Mouse (Mus musculus) CH12.LX (cell line): ENCODE measurements at regions not wholly inside any gene's neighbourhood (a gene's known extent, or its start where the extent isn't known, plus 50 kb on each side); places are given as distances from the start of the nearest gene placed in this dataset.

Experiments
- DNase-seq: peaks from one replicate; pipeline ENCODE4 v3.0.0-alpha.2; 2013; ENCODE audit errors: extremely low read depth
- H3K27ac ChIP-seq: 2 replicates; pipeline ENCODE4 v1.5.1; 2012; ENCODE audit warnings: low read depth, mild to moderate bottlenecking, control low read depth, moderate library complexity; ENCODE audit not compliant: insufficient read depth
- H3K27me3 ChIP-seq: replicated peaks from 2 replicates; pipeline ENCODE3; 2012; ENCODE audit warnings: inconsistent platforms
- H3K36me3 ChIP-seq, 2 experiments: replicated peaks in 1 of 2; 2 replicates each; pipeline versions ENCODE3 to v1.6.1; 2012; ENCODE audit warnings: inconsistent platforms in 1 of 2, low read length in 1 of 2, mild to moderate bottlenecking in 1 of 2, mixed read lengths in 1 of 2, moderate library complexity in 1 of 2; ENCODE audit not compliant: control insufficient read depth in 1 of 2, insufficient read depth in 1 of 2
- H3K4me1 ChIP-seq, 2 experiments: 2 replicates each; pipeline ENCODE4 v1.6.1; 2012; ENCODE audit warnings: inconsistent platforms in 1 of 2, moderate library complexity in 1 of 2; ENCODE audit not compliant: insufficient read depth in 2 of 2, control insufficient read depth in 1 of 2
- H3K4me2 ChIP-seq: 2 replicates; pipeline ENCODE4 v1.6.1; 2012; ENCODE audit warnings: low read depth, mild to moderate bottlenecking, control low read depth; ENCODE audit not compliant: poor library complexity, insufficient read depth, severe bottlenecking
- H3K4me3 ChIP-seq, 3 experiments: fragments of 150-350 bp in 1 of 3; sonication (generic) in 1 of 3; replicated peaks in 1 of 3; 2 replicates each; pipeline versions ENCODE3 to v1.5.1; 2011 to 2012; ENCODE audit warnings: low read depth in 2 of 3, low read length in 2 of 3, mild to moderate bottlenecking in 2 of 3, moderate library complexity in 2 of 3, control low read depth in 1 of 3, improper control_type of control experiment in 1 of 3, inconsistent platforms in 1 of 3, mixed read lengths in 1 of 3; ENCODE audit not compliant: poor library complexity in 1 of 3
- H3K79me2 ChIP-seq: replicated peaks from 2 replicates; pipeline ENCODE4 v1.6.1; 2012; ENCODE audit warnings: mild to moderate bottlenecking, moderate library complexity; ENCODE audit not compliant: control insufficient read depth, poor library complexity, insufficient read depth, severe bottlenecking; ENCODE audit errors: extremely low read depth
- H3K9ac ChIP-seq: 2 replicates; pipeline ENCODE4 v1.6.1; 2012; ENCODE audit warnings: low read depth, mild to moderate bottlenecking, control low read depth, moderate library complexity; ENCODE audit not compliant: insufficient read depth
- H3K9me3 ChIP-seq: replicated peaks from 2 replicates; pipeline ENCODE3; 2012; ENCODE audit warnings: low read length, inconsistent platforms, mixed read lengths
- CHD2 ChIP-seq: IDR thresholded peaks from 2 replicates; pipeline ENCODE4 v1.6.1; 2011; ENCODE audit warnings: low read length, improper control_type of control experiment
- CTCF ChIP-seq, 2 experiments: IDR thresholded peaks in 1 of 2; conservative IDR thresholded peaks in 1 of 2; 2 replicates each; pipeline ENCODE4 v1.5.1; 2011 to 2012; ENCODE audit warnings: low read depth in 2 of 2, low read length in 2 of 2, improper control_type of control experiment in 1 of 2, inconsistent platforms in 1 of 2, mild to moderate bottlenecking in 1 of 2, moderate library complexity in 1 of 2
- EP300 ChIP-seq: IDR thresholded peaks from 2 replicates; pipeline ENCODE4 v1.6.1; 2011; ENCODE audit warnings: low read length, improper control_type of control experiment
- GABPA ChIP-seq: IDR thresholded peaks from 2 replicates; pipeline ENCODE4 v1.6.1; 2012; ENCODE audit warnings: low read depth, low read length, improper control_type of control experiment, inconsistent platforms; ENCODE audit not compliant: insufficient replicate concordance
- HCFC1 ChIP-seq: IDR thresholded peaks from 2 replicates; pipeline ENCODE4 v1.6.1; 2012; ENCODE audit warnings: low read depth, mild to moderate bottlenecking, inconsistent platforms, low read length, improper control_type of control experiment
- IRF4 ChIP-seq: IDR thresholded peaks from 2 replicates; pipeline ENCODE4 v1.6.1; 2014; ENCODE audit warnings: low read depth, mild to moderate bottlenecking, inconsistent platforms, low read length, improper control_type of control experiment
- JUN ChIP-seq: IDR thresholded peaks from 2 replicates; pipeline ENCODE4 v1.6.1; 2011; ENCODE audit warnings: low read depth, mild to moderate bottlenecking, low read length, improper control_type of control experiment, moderate library complexity; ENCODE audit not compliant: insufficient read depth
- KAT2A ChIP-seq: IDR thresholded peaks from 2 replicates; pipeline ENCODE4 v1.6.1; 2012; ENCODE audit warnings: low read length, improper control_type of control experiment, inconsistent platforms; ENCODE audit not compliant: insufficient replicate concordance
- MAFK ChIP-seq: IDR thresholded peaks from 2 replicates; pipeline ENCODE4 v1.6.1; 2011; ENCODE audit warnings: low read length, improper control_type of control experiment; ENCODE audit not compliant: insufficient replicate concordance
- MAX ChIP-seq: IDR thresholded peaks from 2 replicates; pipeline ENCODE4 v1.6.1; 2011; ENCODE audit warnings: low read length, improper control_type of control experiment
- MYC ChIP-seq: IDR thresholded peaks from 2 replicates; pipeline ENCODE4 v1.6.1; 2011; ENCODE audit warnings: low read depth, mild to moderate bottlenecking, improper control_type of control experiment, low read length
- PAX5 ChIP-seq: IDR thresholded peaks from 2 replicates; pipeline ENCODE4 v1.6.1; 2012; ENCODE audit warnings: low read length, inconsistent platforms, mixed read lengths
- POLR2A ChIP-seq: IDR thresholded peaks from 2 replicates; pipeline ENCODE4 v1.6.1; 2011; ENCODE audit warnings: low read depth, mild to moderate bottlenecking, improper control_type of control experiment, low read length
- POLR2AphosphoS2 ChIP-seq: IDR thresholded peaks from 2 replicates; pipeline ENCODE4 v1.6.1; 2011; ENCODE audit warnings: low read depth, low read length, improper control_type of control experiment
- RAD21 ChIP-seq: IDR thresholded peaks from 2 replicates; pipeline ENCODE4 v1.6.1; 2011; ENCODE audit warnings: low read depth, mild to moderate bottlenecking, low read length, improper control_type of control experiment, moderate library complexity
- SIN3A ChIP-seq: IDR thresholded peaks from 2 replicates; pipeline ENCODE4 v1.6.1; 2012; ENCODE audit warnings: low read length, improper control_type of control experiment, inconsistent platforms
- UBTF ChIP-seq: IDR thresholded peaks from 2 replicates; pipeline ENCODE4 v1.6.1; 2012; ENCODE audit warnings: low read depth, mild to moderate bottlenecking, inconsistent platforms, low read length, improper control_type of control experiment, moderate library complexity
- USF1 ChIP-seq: IDR thresholded peaks from 2 replicates; pipeline ENCODE4 v1.6.1; 2014; ENCODE audit warnings: low read depth, mild to moderate bottlenecking, inconsistent platforms, low read length, improper control_type of control experiment
- ZMIZ1 ChIP-seq: IDR thresholded peaks from 2 replicates; pipeline ENCODE4 v1.6.1; 2012; ENCODE audit warnings: low read depth, mild to moderate bottlenecking, inconsistent platforms, low read length, improper control_type of control experiment
- dilution Hi-C: fragments of 300-500 bp; cut with MboI; formaldehyde crosslinking; loops from 2 replicates; pipeline ENCODE4 v1.14.3; 2020; ENCODE audit warnings: low sequenced_read_pairs; ENCODE audit not compliant: extremely low pct_unique_long_range_greater_than_20kb, extremely low pct_ligation_motif_present
- in situ Hi-C: fragments of 300-500 bp; cut with MboI; formaldehyde crosslinking; loops from 3 replicates; pipeline ENCODE4 v1.14.3; 2019; ENCODE audit warnings: low sequenced_read_pairs, low pct_ligation_motif_present, low pct_unique_long_range_greater_than_20kb, mixed read lengths

DNA sequence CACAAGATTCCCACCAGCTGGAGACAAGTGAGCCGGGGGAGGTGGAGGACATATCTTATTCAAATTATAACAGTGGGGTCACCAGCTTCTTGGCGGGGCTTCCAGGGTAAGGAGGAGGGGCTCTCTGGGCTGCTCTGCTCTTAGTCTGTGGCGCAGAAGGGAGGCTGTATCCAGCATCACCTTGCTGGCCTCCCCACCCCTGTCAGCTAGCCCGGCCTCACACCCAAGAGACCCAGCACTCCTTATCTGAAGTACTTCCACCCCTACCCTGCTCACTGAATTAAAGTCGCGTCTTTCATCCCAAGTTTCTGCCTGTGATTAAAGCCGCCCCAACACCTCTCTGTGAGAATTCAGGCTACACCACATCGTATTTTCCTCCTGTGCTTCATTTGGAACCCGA lies 119.8 kb upstream of the Zfp507 start:
- H3K9ac ChIP-seq = no peak overlapping the region
- no peaks in the 10 kb centered on the region for H3K79me2 ChIP-seq
- no peaks in the 10 kb centered on the region for H3K36me3 ChIP-seq
- in situ Hi-C loops = no loop called here
- H3K4me3 ChIP-seq = no peak overlapping the region
- TF ChIP-seq HCFC1 (no peak), MYC (no peak), MAX (no peak), ZMIZ1 (no peak), PAX5 (no peak), SIN3A (no peak), UBTF (no peak), RAD21 (no peak), POLR2A (no peak), EP300 (no peak)
- DNase-seq = no peak
- no peaks in the 10 kb centered on the region for H3K4me1 ChIP-seq
- no peak overlapping the region for H3K27ac ChIP-seq
- H3K9me3 ChIP-seq = peaks cover 83% of the 10 kb centered on the region
- H3K27me3 ChIP-seq = no peaks in the 10 kb centered on the region
- H3K4me2 ChIP-seq = no peak overlapping the region
- dilution Hi-C loops = no loop called here

DNA sequence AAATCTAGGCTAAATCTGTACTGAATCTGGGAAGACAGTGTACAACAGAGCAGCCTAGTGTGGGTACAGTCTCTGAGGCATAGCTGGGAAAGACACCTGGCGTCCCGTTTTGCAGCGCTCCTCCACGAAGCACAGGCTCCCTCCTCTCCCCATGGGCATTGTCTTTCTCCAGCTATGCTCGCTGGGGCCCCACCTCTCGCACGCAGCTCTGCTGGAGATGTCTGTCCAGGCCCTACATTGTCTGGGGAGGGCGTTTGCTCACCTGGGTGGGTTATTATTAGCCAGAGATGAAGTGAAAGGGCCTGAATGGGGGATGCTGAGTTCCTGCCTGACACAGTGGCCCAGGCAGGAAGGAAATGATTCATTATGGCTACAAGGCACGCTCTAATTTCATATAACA lies 118.1 kb upstream of the Zfp507 start:
- Histone ChIP-seq H3K4me2 (no peak overlapping the region), H3K27ac (no peak overlapping the region), H3K4me1 (no peaks in the 10 kb centered on the region), H3K9me3 (peaks cover 77% of the 10 kb centered on the region), H3K9ac (no peak overlapping the region), H3K79me2 (no peaks in the 10 kb centered on the region), H3K27me3 (no peaks in the 10 kb centered on the region), H3K36me3 (no peaks in the 10 kb centered on the region), H3K4me3 (no peak overlapping the region)
- DNase-seq = no peak
- no peak for TF ChIP-seq UBTF
- no peak for TF ChIP-seq POLR2AphosphoS2
- no peak for TF ChIP-seq CHD2
- no peak for TF ChIP-seq IRF4
- TF ChIP-seq USF1 = no peak
- no peak for TF ChIP-seq HCFC1
- no peak for TF ChIP-seq JUN
- no peak for TF ChIP-seq GABPA
- no peak for TF ChIP-seq KAT2A
- no peak for TF ChIP-seq MAFK
- no peak for TF ChIP-seq MAX
- TF ChIP-seq CTCF (conservative IDR thresholded peaks at IDR 0.05 in 1 of 2, IDR thresholded peaks at IDR 0.05 in 1 of 2; ENCODE audit: low read depth in 2 of 2, low read length in 2 of 2) = no peak
- dilution Hi-C loops = no loop called here
- in situ Hi-C loops = no loop called here
